ENCODE assay signal across 8 mouse cellular contexts in genomic region chr2:26458402-26459124, GRCm38 (mm10). TPM values are rescaled to one million over a fixed set of nuclear protein-coding genes. Genes with fewer than 3 reads are reported as not detected.
DNase-seq lines count a peak whose midpoint lies in the region; ATAC-seq and TF ChIP-seq lines count a peak whose summit lies in the region.

No protein-coding gene starts in this region.

- no peak overlapping the region for H3K4me3 ChIP-seq in intestine, embryonic 15.5 days (replicated peaks)
- H3K4me3 ChIP-seq in liver, embryonic 14.5 days (ENCODE audit: insufficient read depth in 1 of 2, low read depth in 2 of 2, low read length in 2 of 2) = no peak overlapping the region

- peak; percentile 72 for ATAC-seq in intestine, embryonic 15.5 days
- 0 out of 2 replicates have a peak, but pooled peaks have one; percentile 36 for ATAC-seq in liver, embryonic 14.5 days (ENCODE audit: insufficient read depth)

- TF ChIP-seq EP300 in liver, embryonic 14.5 days (IDR thresholded peaks at IDR 0.05; ENCODE audit: low read depth) = no peak

- peak overlapping the region; percentile 54 for H3K27ac ChIP-seq in intestine, embryonic 15.5 days
- no peak overlapping the region for H3K27ac ChIP-seq in liver, embryonic 14.5 days

- no peaks in the 10 kb centered on the region for H3K27me3 ChIP-seq in intestine, embryonic 15.5 days (replicated peaks)
- H3K27me3 ChIP-seq in liver, embryonic 14.5 days (ENCODE audit: control insufficient read depth, insufficient read depth, low read length) = no peaks in the 10 kb centered on the region

- no peak for TF ChIP-seq CTCF in liver, embryonic 14.5 days (IDR thresholded peaks at IDR 0.05; ENCODE audit: low read depth)

- peak; percentile 62 to 65 for DNase-seq in heart, adult 18-20 months
- no peak for DNase-seq in heart, postnatal 25 days (ENCODE audit: low spot score)
- DNase-seq in embryo, embryonic 10.5 days (ENCODE audit: low spot score) = peak; percentile 68
- no peak for DNase-seq in liver, embryonic 14.5 days (ENCODE audit: low read depth in 3 of 3, low spot score in 3 of 3)
- peak; percentile 67 for DNase-seq in thymus, postnatal 4 days
- no peak for DNase-seq in spleen, postnatal 14 days (ENCODE audit: low spot score in 2 of 2)
- DNase-seq in left cerebral cortex, postnatal 14 days (ENCODE audit: low spot score in 2 of 2) = no peak

- 23% methylated on average over 7 of the region's 7 CpGs for WGBS in intestine, embryonic 15.5 days
- 45% methylated on average over 7 of the region's 7 CpGs for WGBS in liver, embryonic 14.5 days (ENCODE audit: insufficient replicate concordance)

- intact Hi-C loops in heart, postnatal 25 days (cut with DNase I) = no loop called here
- intact Hi-C loops in left cerebral cortex, postnatal 14 days (cut with DNase I) = no loop called here

- H3K4me1 ChIP-seq in intestine, embryonic 15.5 days (replicated peaks) = peaks cover 18% of the 10 kb centered on the region
- peaks cover 0 to 5% of the 10 kb centered on the region in 2 experiments; a peak in 2 of 4 replicates for H3K4me1 ChIP-seq in liver, embryonic 14.5 days (replicated peaks; ENCODE audit: control insufficient read depth in 2 of 2, insufficient read depth in 2 of 2, low read length in 1 of 2)

- peaks cover 35% of the 10 kb centered on the region for H3K36me3 ChIP-seq in intestine, embryonic 15.5 days
- no peaks in the 10 kb centered on the region for H3K36me3 ChIP-seq in liver, embryonic 14.5 days (replicated peaks; ENCODE audit: control insufficient read depth, insufficient read depth, low read depth)

- H3K4me2 ChIP-seq in intestine, embryonic 15.5 days (replicated peaks) = 0 out of 2 replicates have a peak overlapping the region, but pooled peaks have one; percentile 14
- H3K4me2 ChIP-seq in liver, embryonic 14.5 days (ENCODE audit: low read depth) = no peak overlapping the region

- no peaks in the 10 kb centered on the region for H3K9me3 ChIP-seq in intestine, embryonic 15.5 days
- no peaks in the 10 kb centered on the region for H3K9me3 ChIP-seq in liver, embryonic 14.5 days (ENCODE audit: control insufficient read depth, low read length)

- H3K9ac ChIP-seq in intestine, embryonic 15.5 days = no peak overlapping the region
- H3K9ac ChIP-seq in liver, embryonic 14.5 days (replicated peaks) = no peak overlapping the region

RNA-seq across cellular contexts. Expression of gene Sec16a, which starts 13.5 kb away (rescaled TPM):
- total RNA-seq in heart, adult 18-20 months (2021) = 10 to 100 TPM; 38.9 to 39.2 TPM
- 10 to 100 TPM; 34.9 to 38.8 TPM for total RNA-seq in heart, postnatal 25 days (2021)
- 20.2 and 24.7 TPM in 2 replicates for polyA plus RNA-seq in intestine, embryonic 15.5 days (2015; fragmentation: Nextera tagmentation; extraction: Ambion mirVana)
- 9.4 and 10.5 TPM in 2 replicates for polyA plus RNA-seq in liver, embryonic 14.5 days (2012; rRNA removed)
- 9.3 and 10.7 TPM in 2 replicates for polyA plus RNA-seq in liver, embryonic 14.5 days (2014; fragmentation: Nextera tagmentation; extraction: Ambion mirVana)
- total RNA-seq in left cerebral cortex, postnatal 14 days (2021) = 10 to 100 TPM; 42.3 to 45.5 TPM

RNA-seq across cellular contexts. Expression of gene Inpp5e, which starts 49.6 kb away (rescaled TPM):
- total RNA-seq in heart, adult 18-20 months (2021) = 10 to 100 TPM; 15.6 to 16.3 TPM
- total RNA-seq in heart, postnatal 25 days (2021) = 10 to 100 TPM; 15.2 to 16.9 TPM
- polyA plus RNA-seq in intestine, embryonic 15.5 days (2015; fragmentation: Nextera tagmentation; extraction: Ambion mirVana) = 14.6 and 17.1 TPM in 2 replicates
- polyA plus RNA-seq in liver, embryonic 14.5 days (2012; rRNA removed) = 6.9 and 9.1 TPM in 2 replicates
- polyA plus RNA-seq in liver, embryonic 14.5 days (2014; fragmentation: Nextera tagmentation; extraction: Ambion mirVana) = 4.1 and 5.4 TPM in 2 replicates
- 10 to 100 TPM; 18.8 to 20.8 TPM for total RNA-seq in left cerebral cortex, postnatal 14 days (2021)

RNA-seq across cellular contexts. Expression of gene Notch1, which starts 57.9 kb away (rescaled TPM):
- total RNA-seq in heart, adult 18-20 months (2021) = 10 to 100 TPM; 29.8 to 30.5 TPM
- total RNA-seq in heart, postnatal 25 days (2021) = 10 to 100 TPM; 27.5 to 32.3 TPM
- 11.3 and 12.2 TPM in 2 replicates for polyA plus RNA-seq in intestine, embryonic 15.5 days (2015; fragmentation: Nextera tagmentation; extraction: Ambion mirVana)
- 1.7 and 1.8 TPM in 2 replicates for polyA plus RNA-seq in liver, embryonic 14.5 days (2012; rRNA removed)
- polyA plus RNA-seq in liver, embryonic 14.5 days (2014; fragmentation: Nextera tagmentation; extraction: Ambion mirVana) = 2.1 and 2.3 TPM in 2 replicates
- 10 to 100 TPM; 23.6 to 27.5 TPM for total RNA-seq in left cerebral cortex, postnatal 14 days (2021)

Comparison
In these comparisons a context has a peak if more than half of its experiments do, and no peak if none do; other contexts are left out.
1. DNase-seq: peak in heart, adult 18-20 months (2 of 2), embryo, embryonic 10.5 days (single experiment) and thymus, postnatal 4 days (single experiment); none in heart, postnatal 25 days (single experiment), liver, embryonic 14.5 days (0 of 3), spleen, postnatal 14 days (0 of 2) and left cerebral cortex, postnatal 14 days (0 of 2).